Mouse (Mus musculus) intestine, postnatal 0 days (tissue): ENCODE results near the gene Xndc1. TPM values are rescaled to one million over a fixed set of nuclear protein-coding genes. Genes with fewer than 3 reads are reported as not detected.

Source experiments
- ATAC-seq: fragments of 200-750 bp; cut with Nextera tagmentation; 2 replicates; pipeline ENCODE4 v1.8.0; 2017; ENCODE audit warnings: mild to moderate bottlenecking, moderate TSS enrichment, moderate library complexity
- H3K27ac ChIP-seq: fragments of 300-500 bp; sonication (generic); 2 replicates; pipeline ENCODE4 v1.5.1; 2014; ENCODE audit warnings: mild to moderate bottlenecking, low read depth, low read length, moderate library complexity
- H3K27me3 ChIP-seq: fragments of 300-500 bp; sonication (generic); replicated peaks from 2 replicates; pipeline ENCODE4 v1.6.1; 2014; ENCODE audit warnings: low read length, mixed read lengths; ENCODE audit not compliant: control insufficient read depth, insufficient read depth
- H3K36me3 ChIP-seq: fragments of 300-500 bp; sonication (generic); 2 replicates; pipeline ENCODE4 v1.6.1; 2014; ENCODE audit warnings: mild to moderate bottlenecking, moderate library complexity; ENCODE audit not compliant: control insufficient read depth, insufficient read depth
- H3K4me1 ChIP-seq: fragments of 300-500 bp; sonication (generic); replicated peaks from 2 replicates; pipeline ENCODE4 v1.6.1; 2014; ENCODE audit warnings: antibody characterized with exemption, low read length, mixed read lengths; ENCODE audit not compliant: control insufficient read depth, insufficient read depth
- H3K4me2 ChIP-seq: fragments of 300-500 bp; sonication (generic); replicated peaks from 2 replicates; pipeline ENCODE4 v1.6.1; 2014; ENCODE audit warnings: low read depth, mild to moderate bottlenecking, moderate library complexity
- H3K4me3 ChIP-seq: fragments of 300-500 bp; sonication (generic); 2 replicates; pipeline ENCODE4 v1.5.1; 2014; ENCODE audit warnings: low read depth, low read length
- H3K9ac ChIP-seq: fragments of 300-500 bp; sonication (generic); 2 replicates; pipeline ENCODE4 v1.6.1; 2014; ENCODE audit warnings: mild to moderate bottlenecking, low read depth, low read length
- H3K9me3 ChIP-seq: fragments of 300-500 bp; sonication (generic); 2 replicates; pipeline ENCODE4 v1.6.1; 2016; ENCODE audit warnings: mixed run types; ENCODE audit not compliant: control insufficient read depth
- CTCF ChIP-seq: sonication (generic); IDR thresholded peaks from 2 replicates; pipeline ENCODE4 v1.5.1; 2016; ENCODE audit warnings: low read depth, mild to moderate bottlenecking, control low read depth, antibody characterized with exemption, moderate library complexity
- WGBS: fragments of 180-500 bp; shearing (Covaris S2); extraction: QIAGEN DNeasy Blood & Tissue Kit; methylation state at CpG from one replicate; pipeline ENCODE4 v1.1.7; 2014; 5-methylcytosine and 5-hydroxymethylcytosine counted together
- polyA plus RNA-seq: library from polyadenylated mRNA; unstranded; fragments of >200 nt; fragmentation: Nextera tagmentation; extraction: Ambion mirVana; gene quantifications from 2 replicates; pipeline ENCODE4 v1.2.1, GENCODE M21; 2015

Gene Xndc1
- polyA plus RNA-seq, 1 experiment from 2014 or later, result 4.4 TPM

DNA sequence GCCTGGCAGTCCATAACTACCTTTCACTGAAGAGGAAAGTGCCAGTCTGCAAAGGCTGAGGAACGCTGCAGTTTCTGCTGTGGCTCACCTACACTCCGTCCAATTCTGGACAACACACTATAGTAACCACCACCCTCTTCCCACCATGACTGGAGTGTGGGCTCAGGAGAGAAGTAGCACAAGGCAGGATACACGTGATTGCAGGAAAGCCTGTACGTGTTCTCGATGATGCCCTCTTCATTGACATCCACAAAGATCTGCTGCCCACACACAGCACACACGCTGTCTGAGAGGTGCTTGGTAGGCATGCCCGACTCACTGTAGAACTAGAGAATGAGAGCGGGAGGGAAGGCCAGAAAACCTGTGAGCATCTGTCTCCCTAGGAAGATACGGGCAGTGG lies 41.5 kb upstream of the Xndc1 start:
- Histone ChIP-seq H3K9ac (no peak overlapping the region), H3K4me1 (no peaks in the 10 kb centered on the region), H3K9me3 (no peaks in the 10 kb centered on the region), H3K27me3 (no peaks in the 10 kb centered on the region), H3K27ac (no peak overlapping the region; the same call in 1 of the 2 replicates), H3K4me2 (no peak overlapping the region), H3K36me3 (peaks cover 69% of the 10 kb centered on the region), H3K4me3 (no peak overlapping the region)
- WGBS, result 95% methylated on average over 9 of the region's 9 CpGs
- no peak for ATAC-seq
- no peak for TF ChIP-seq CTCF

DNA sequence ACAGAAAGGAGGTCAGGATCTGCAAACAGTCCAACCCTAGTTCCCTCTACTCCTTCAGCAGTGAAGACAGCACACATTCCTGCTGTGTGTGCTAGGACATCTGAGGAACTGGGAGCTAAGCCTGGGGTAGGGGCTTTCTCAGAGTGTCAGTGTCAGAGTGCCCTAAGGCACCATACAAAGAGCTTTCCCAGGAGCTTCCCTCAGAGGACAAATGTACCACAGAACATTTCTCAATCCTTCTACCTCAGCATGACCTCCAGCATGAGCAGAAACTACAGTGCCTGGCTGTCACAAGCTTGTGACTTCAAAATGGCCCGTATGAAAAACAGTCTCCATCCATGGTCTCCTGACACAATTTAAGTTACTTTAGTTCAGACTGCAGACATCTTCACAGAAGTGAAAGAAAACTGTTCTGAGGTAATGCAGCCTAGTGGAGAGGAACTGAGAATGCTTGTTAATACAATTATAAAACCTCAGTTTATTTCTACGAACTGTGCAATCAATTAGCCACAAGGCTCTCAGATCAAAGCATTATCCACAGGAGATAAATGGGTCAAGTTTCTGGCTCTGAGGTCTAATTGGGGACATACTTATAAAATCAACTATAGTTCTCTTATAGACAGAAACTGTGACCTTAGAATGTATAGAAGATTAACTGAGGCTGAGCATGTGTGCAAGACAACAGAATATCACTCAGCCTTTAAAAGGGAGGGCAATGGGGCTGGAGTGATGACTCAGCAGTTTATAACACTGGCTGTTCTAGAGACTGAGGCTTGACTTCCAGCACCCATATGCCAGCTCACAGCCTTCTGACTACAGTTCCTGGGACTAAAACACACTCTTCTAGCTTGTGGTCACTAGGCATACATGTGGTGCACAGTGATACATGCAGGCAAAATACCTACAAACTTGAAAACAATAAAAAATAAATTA lies 39.9 kb upstream of the Xndc1 start:
- Histone ChIP-seq H3K4me3 (no peak overlapping the region), H3K36me3 (peaks cover 61% of the 10 kb centered on the region), H3K4me2 (no peak overlapping the region), H3K9ac (no peak overlapping the region), H3K4me1 (no peaks in the 10 kb centered on the region), H3K27me3 (no peaks in the 10 kb centered on the region), H3K27ac (no peak overlapping the region), H3K9me3 (no peaks in the 10 kb centered on the region)
- WGBS, result 84% methylated on average over 2 of the region's 2 CpGs
- ATAC-seq, result no peak
- no peak for TF ChIP-seq CTCF

DNA sequence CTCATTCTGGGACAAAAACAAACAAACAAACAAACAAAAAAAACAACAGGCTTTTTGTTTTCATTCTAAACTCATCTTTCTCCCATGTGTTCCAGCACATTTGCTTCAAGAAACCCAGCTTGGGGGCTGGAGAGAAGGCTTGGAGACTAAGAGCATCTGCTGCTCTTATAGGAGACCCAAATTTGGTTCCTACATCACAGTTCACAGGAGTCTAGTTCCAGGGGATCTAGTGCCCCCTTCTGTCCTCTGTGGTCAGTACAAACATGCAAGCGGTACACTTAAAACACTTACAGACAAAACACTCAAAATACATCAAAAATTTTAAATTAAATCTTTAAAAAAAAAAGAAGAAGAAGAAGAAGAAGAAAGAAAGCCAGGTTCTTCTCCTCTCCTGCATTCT lies 30.4 kb upstream of the Xndc1 start:
- H3K9ac ChIP-seq, result no peak overlapping the region
- no peak overlapping the region for H3K27ac ChIP-seq
- no peak for ATAC-seq
- H3K27me3 ChIP-seq, result no peaks in the 10 kb centered on the region
- peak; percentile 46 for TF ChIP-seq CTCF
- peaks cover 59% of the 10 kb centered on the region for H3K36me3 ChIP-seq
- no peak overlapping the region for H3K4me2 ChIP-seq
- H3K9me3 ChIP-seq, result no peaks in the 10 kb centered on the region
- WGBS, result 97% methylated on average over 1 of the region's 1 CpGs
- no peaks in the 10 kb centered on the region for H3K4me1 ChIP-seq
- no peak overlapping the region for H3K4me3 ChIP-seq

DNA sequence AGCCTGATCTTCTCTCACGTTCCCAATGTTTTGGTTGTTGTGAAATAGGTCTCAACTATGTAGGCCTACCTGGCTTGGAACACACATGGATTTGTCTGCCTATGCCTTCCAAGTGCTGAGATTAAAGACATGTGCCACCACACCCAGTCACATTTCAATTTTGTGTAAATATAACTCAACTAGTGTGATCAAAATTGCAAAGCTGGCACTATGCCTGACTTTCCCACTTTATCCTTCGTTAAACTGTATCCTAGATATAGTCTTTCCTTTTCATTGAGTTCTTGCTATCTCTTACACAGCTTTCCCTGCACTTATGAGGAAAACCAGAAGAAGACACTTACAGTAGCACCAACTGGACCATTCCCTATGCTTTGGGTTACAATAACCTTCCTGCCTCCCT lies 29.8 kb upstream of the Xndc1 start:
- H3K27ac ChIP-seq, result no peak overlapping the region
- no peak overlapping the region for H3K4me3 ChIP-seq
- no peaks in the 10 kb centered on the region for H3K27me3 ChIP-seq
- no peaks in the 10 kb centered on the region for H3K4me1 ChIP-seq
- H3K9me3 ChIP-seq, result no peaks in the 10 kb centered on the region
- no peak for ATAC-seq
- peaks cover 63% of the 10 kb centered on the region for H3K36me3 ChIP-seq
- no peak for TF ChIP-seq CTCF
- no peak overlapping the region for H3K9ac ChIP-seq
- 82% methylated on average over 2 of the region's 2 CpGs for WGBS
- no peak overlapping the region for H3K4me2 ChIP-seq

DNA sequence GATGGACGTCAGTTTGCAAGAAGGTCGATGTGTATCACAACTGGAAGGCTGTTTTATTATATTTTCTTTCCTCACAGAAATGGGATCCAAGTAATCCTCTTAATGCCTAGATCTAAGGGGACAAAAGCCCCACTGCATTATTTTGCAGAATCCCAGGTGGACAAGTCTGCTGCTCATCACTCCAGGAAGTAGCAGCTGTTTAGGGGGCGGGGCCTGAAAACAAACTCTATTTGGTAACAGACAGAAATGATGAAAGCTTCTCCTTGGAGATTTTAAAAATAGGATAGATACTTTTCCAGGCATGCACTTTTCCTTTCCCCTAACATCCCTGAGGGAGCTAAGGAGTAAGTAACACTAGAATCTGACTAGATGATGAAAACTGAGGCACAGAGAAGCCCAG lies 28.0 kb upstream of the Xndc1 start:
- no peak overlapping the region for H3K4me2 ChIP-seq
- no peaks in the 10 kb centered on the region for H3K9me3 ChIP-seq
- ATAC-seq, result no peak
- no peak overlapping the region for H3K9ac ChIP-seq
- no peak overlapping the region for H3K4me3 ChIP-seq
- no peak for TF ChIP-seq CTCF
- peaks cover 64% of the 10 kb centered on the region for H3K36me3 ChIP-seq
- H3K27ac ChIP-seq, result no peak overlapping the region
- no peaks in the 10 kb centered on the region for H3K27me3 ChIP-seq
- no peaks in the 10 kb centered on the region for H3K4me1 ChIP-seq
- WGBS, result 94% methylated on average over 3 of the region's 3 CpGs

DNA sequence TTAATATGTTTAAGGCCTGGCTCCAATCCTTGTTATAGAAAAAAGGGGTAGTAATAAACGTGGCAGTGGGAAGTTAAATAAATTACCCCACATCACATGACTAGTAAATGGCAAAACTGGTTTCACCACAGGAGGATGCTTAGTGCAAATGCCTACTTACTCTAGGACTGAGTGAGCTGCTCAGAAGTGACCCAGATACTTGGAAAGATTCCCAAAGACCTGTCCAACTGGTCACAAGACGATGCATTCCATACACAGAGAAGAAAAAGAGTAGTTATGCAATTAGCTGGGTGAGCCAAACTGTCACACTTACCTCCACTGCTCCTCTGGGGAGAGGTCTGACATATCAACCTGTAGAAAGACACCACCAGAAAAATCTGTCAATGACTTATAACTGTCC lies 23.0 kb upstream of the Xndc1 start:
- 37% methylated on average over 2 of the region's 2 CpGs for WGBS
- H3K4me1 ChIP-seq, result no peaks in the 10 kb centered on the region
- no peak for ATAC-seq
- no peaks in the 10 kb centered on the region for H3K9me3 ChIP-seq
- no peak for TF ChIP-seq CTCF
- H3K27me3 ChIP-seq, result no peaks in the 10 kb centered on the region
- H3K9ac ChIP-seq, result no peak overlapping the region
- peaks cover 35% of the 10 kb centered on the region for H3K36me3 ChIP-seq
- H3K4me2 ChIP-seq, result no peak overlapping the region
- no peak overlapping the region for H3K27ac ChIP-seq
- H3K4me3 ChIP-seq, result no peak overlapping the region
